Mouse (Mus musculus) cerebellum, postnatal 36 days (tissue): ENCODE measurements around the gene Ccl24.

Experiments used
- DNase-seq, 2 experiments: peaks; one replicate each; pipeline ENCODE4 v3.0.0; 2021 to 2022; ENCODE audit warnings: mixed read lengths in 2 of 2

Ccl24 gene

GRCm38 (mm10) chr5:135544865-135545797, 27.7 kb downstream of the Ccl24 start, which contains the start of gene Hip1:
Hip1 (minus strand) TSS chr5:135545120.
- DNase-seq, result peak; percentile 98 to 100

GRCm38 (mm10) chr5:135544032-135544558, 28.8 kb downstream of the Ccl24 start:
- DNase-seq, result peak; percentile 18 to 38

GRCm38 (mm10) chr5:135537794-135538214, 35.0 kb downstream of the Ccl24 start:
- no peak for DNase-seq

GRCm38 (mm10) chr5:135537326-135537725, 35.5 kb downstream of the Ccl24 start:
- no peak for DNase-seq

- no peak for DNase-seq
Observed at GRCm38 (mm10) chr5:135535867-135536266, 37.0 kb downstream of the Ccl24 start.

GRCm38 (mm10) chr5:135533431-135533830, 39.4 kb downstream of the Ccl24 start:
- peak in 1 of 2 experiments; percentile 16 for DNase-seq

- DNase-seq, result peak; percentile 51 to 70
Observed at GRCm38 (mm10) chr5:135531306-135531845, 41.5 kb downstream of the Ccl24 start.

- DNase-seq, result no peak
Observed at GRCm38 (mm10) chr5:135529964-135530363, 42.9 kb downstream of the Ccl24 start.

- no peak for DNase-seq
Observed at GRCm38 (mm10) chr5:135529310-135529709, 43.5 kb downstream of the Ccl24 start.

- no peak for DNase-seq
Observed at GRCm38 (mm10) chr5:135527986-135528385, 44.9 kb downstream of the Ccl24 start.

- peak; percentile 15 to 26 for DNase-seq
Observed at GRCm38 (mm10) chr5:135524660-135525560, 47.9 kb downstream of the Ccl24 start.

- DNase-seq, result no peak
Observed at GRCm38 (mm10) chr5:135524087-135524486, 48.8 kb downstream of the Ccl24 start.

- no peak for DNase-seq
Observed at GRCm38 (mm10) chr5:135522111-135522722, 50.6 kb downstream of the Ccl24 start.
